Mouse (Mus musculus) myocyte (in vitro differentiated cells): ENCODE data around the gene Abca14. TPM values are rescaled to one million over a fixed set of nuclear protein-coding genes. Genes with fewer than 3 reads are reported as not detected.
"Not testable (repeated sequence)": the region's sequence is repeated elsewhere in the genome, so short reads cannot be mapped to it uniquely, and the experiment has no call there.

ENCODE experiments used
- H3K27me3 ChIP-seq: one replicate; pipeline ENCODE4 v1.6.1; 2011; ENCODE audit not compliant: control insufficient read depth, insufficient read depth, insufficient read length
- H3K36me3 ChIP-seq: one replicate; pipeline ENCODE4 v1.6.1; 2011; ENCODE audit not compliant: control insufficient read depth, insufficient read depth
- H3K4me2 ChIP-seq: one replicate; pipeline ENCODE4 v1.6.1; 2011; ENCODE audit warnings: low read depth, control low read depth
- H3K4me3 ChIP-seq: one replicate; pipeline ENCODE4 v1.5.1; 2011; ENCODE audit warnings: mild to moderate bottlenecking, control low read depth, moderate library complexity
- H3K79me2 ChIP-seq: one replicate; pipeline ENCODE4 v1.6.1; 2011; ENCODE audit not compliant: control insufficient read depth, insufficient read depth
- H3ac ChIP-seq: one replicate; pipeline ENCODE4 v1.6.1; 2011; ENCODE audit not compliant: control insufficient read depth, insufficient read length
- CEBPB ChIP-seq: IDR thresholded peaks from 2 replicates; pipeline ENCODE4 v1.6.1; 2011; ENCODE audit warnings: mild to moderate bottlenecking, moderate library complexity; ENCODE audit not compliant: poor library complexity, insufficient read depth, severe bottlenecking
- E2F4 ChIP-seq: IDR thresholded peaks from one replicate; pipeline ENCODE4 v1.6.1; 2011; ENCODE audit warnings: mild to moderate bottlenecking, control low read depth, moderate library complexity; ENCODE audit not compliant: insufficient read depth
- MAX ChIP-seq: IDR thresholded peaks from one replicate; pipeline ENCODE4 v1.6.1; 2011; ENCODE audit warnings: low read depth, mild to moderate bottlenecking, control low read depth
- MYOD1 ChIP-seq, 3 experiments: IDR thresholded peaks; one replicate each; pipeline ENCODE4 v1.6.1; 2011; ENCODE audit warnings: control low read depth in 2 of 3, low read depth in 2 of 3, mild to moderate bottlenecking in 2 of 3, moderate library complexity in 1 of 3; ENCODE audit not compliant: insufficient read length in 2 of 3, control insufficient read depth in 1 of 3
- MYOG ChIP-seq, 3 experiments: IDR thresholded peaks; one replicate each; pipeline ENCODE4 v1.6.1; 2011; ENCODE audit warnings: control low read depth in 2 of 3, low read depth in 2 of 3, mild to moderate bottlenecking in 2 of 3; ENCODE audit not compliant: insufficient read length in 2 of 3, control insufficient read depth in 1 of 3, insufficient read depth in 1 of 3
- POLR2A ChIP-seq: IDR thresholded peaks from one replicate; pipeline ENCODE4 v1.6.1; 2011; ENCODE audit warnings: low read depth, mild to moderate bottlenecking, control low read depth, moderate library complexity; ENCODE audit not compliant: insufficient read length
- POLR2AphosphoS2 ChIP-seq: IDR thresholded peaks from one replicate; pipeline ENCODE4 v1.6.1; 2011; ENCODE audit warnings: low read depth, control low read depth; ENCODE audit not compliant: insufficient read length
- REST ChIP-seq: IDR thresholded peaks from one replicate; pipeline ENCODE4 v1.6.1; 2011; ENCODE audit warnings: mild to moderate bottlenecking, control low read depth, moderate library complexity; ENCODE audit not compliant: insufficient read depth, insufficient read length
- SRF ChIP-seq: IDR thresholded peaks from one replicate; pipeline ENCODE4 v1.6.1; 2011; ENCODE audit warnings: low read depth; ENCODE audit not compliant: control insufficient read depth, insufficient read length
- TCF12 ChIP-seq: IDR thresholded peaks from one replicate; pipeline ENCODE4 v1.6.1; 2011; ENCODE audit warnings: mild to moderate bottlenecking, control low read depth; ENCODE audit not compliant: poor library complexity, insufficient read depth, severe bottlenecking
- TCF3 ChIP-seq: IDR thresholded peaks from one replicate; pipeline ENCODE4 v1.6.1; 2011; ENCODE audit warnings: low read depth, control low read depth; ENCODE audit not compliant: insufficient read length
- USF1 ChIP-seq: IDR thresholded peaks from one replicate; pipeline ENCODE4 v1.6.1; 2011; ENCODE audit warnings: low read depth, mild to moderate bottlenecking, control low read depth, moderate library complexity
- polyA plus RNA-seq: library from polyadenylated mRNA; unstranded; fragments of >200 nt; fragmentation: generic; extraction: Trizol; gene quantifications from one replicate; pipeline ENCODE4 v1.2.1, GENCODE M21; 2012; ENCODE audit warnings: missing spikeins

The Abca14 gene
- polyA plus RNA-seq, 1 experiment: not detected

- H3K4me3 ChIP-seq: no peak overlapping the region
- no peaks in the 10 kb centered on the region for H3K36me3 ChIP-seq
- no peaks in the 10 kb centered on the region for H3K79me2 ChIP-seq
- TF ChIP-seq USF1: no peak
- TF ChIP-seq TCF3: no peak
- TF ChIP-seq CEBPB: no peak
- no peak for TF ChIP-seq POLR2A
- no peak for TF ChIP-seq TCF12
- no peak for TF ChIP-seq SRF
- no peak for TF ChIP-seq MYOD1 (IDR thresholded peaks at IDR 0.05; ENCODE audit: control insufficient read depth in 1 of 3, insufficient read length in 2 of 3, low read depth in 2 of 3)
- no peak for TF ChIP-seq E2F4
- TF ChIP-seq POLR2AphosphoS2: no peak
- no peak for TF ChIP-seq MAX
- TF ChIP-seq MYOG (IDR thresholded peaks at IDR 0.05; ENCODE audit: control insufficient read depth in 1 of 3, insufficient read depth in 1 of 3, insufficient read length in 2 of 3, low read depth in 2 of 3): no peak
- TF ChIP-seq REST: no peak
- no peak overlapping the region for H3K4me2 ChIP-seq
- H3ac ChIP-seq: no peak overlapping the region
- H3K27me3 ChIP-seq: no peaks in the 10 kb centered on the region
Observed at GRCm38 (mm10) chr7:120322963-120323362, 119.2 kb downstream of the Abca14 start.

GRCm38 (mm10) chr7:120325911-120326310 is 122.2 kb downstream of the Abca14 start:
- not testable (repeated sequence) for H3K79me2 ChIP-seq, H3K36me3 ChIP-seq, H3K27me3 ChIP-seq, H3K4me2 ChIP-seq, H3ac ChIP-seq, H3K4me3 ChIP-seq

DNA sequence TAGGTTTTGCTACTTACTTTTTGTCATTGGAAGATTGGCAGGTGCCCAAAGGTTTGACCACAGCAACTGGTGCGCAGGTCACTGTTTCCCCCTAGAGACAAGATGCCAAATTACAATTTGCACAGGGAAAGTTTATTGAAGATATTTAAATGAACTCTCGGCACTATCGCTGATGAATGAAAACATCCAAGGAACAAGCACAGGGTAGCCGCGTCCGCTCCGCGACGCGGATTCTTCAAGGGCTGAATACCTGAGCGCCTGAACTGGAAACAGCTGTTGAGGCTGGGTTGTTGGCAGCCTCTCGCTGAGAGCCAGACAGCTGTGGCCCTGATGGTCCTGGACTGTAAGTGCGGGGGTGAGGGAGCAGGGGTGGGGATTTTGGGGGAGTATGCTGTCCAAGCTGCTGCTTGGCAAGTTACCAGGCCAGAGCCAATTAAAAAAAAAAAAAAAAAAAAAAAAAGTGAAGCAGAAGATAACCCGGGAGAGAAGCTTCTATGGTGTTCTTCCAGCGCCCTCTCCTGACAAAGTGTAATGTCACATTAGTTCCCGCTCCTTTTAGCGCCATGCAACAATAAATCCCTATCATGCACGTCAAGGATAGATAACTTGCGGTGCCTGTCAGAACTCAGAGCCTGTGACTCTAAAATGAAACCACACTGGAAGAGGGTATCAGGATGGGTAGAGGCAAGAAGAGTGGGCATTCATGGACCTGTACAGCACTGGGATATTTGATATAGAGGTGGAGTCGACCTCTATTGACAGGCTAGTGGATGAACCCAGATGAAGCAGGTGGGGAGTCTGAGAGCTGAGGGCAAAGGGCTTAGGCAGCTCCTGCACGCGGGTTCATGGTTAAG is 123.7 kb downstream of the Abca14 start:
- TF ChIP-seq POLR2AphosphoS2 (no peak), E2F4 (no peak)
- Histone ChIP-seq H3K36me3 (no peaks in the 10 kb centered on the region), H3K27me3 (no peaks in the 10 kb centered on the region), H3ac (no peak overlapping the region), H3K4me2 (no peak overlapping the region), H3K4me3 (no peak overlapping the region), H3K79me2 (no peaks in the 10 kb centered on the region)

DNA sequence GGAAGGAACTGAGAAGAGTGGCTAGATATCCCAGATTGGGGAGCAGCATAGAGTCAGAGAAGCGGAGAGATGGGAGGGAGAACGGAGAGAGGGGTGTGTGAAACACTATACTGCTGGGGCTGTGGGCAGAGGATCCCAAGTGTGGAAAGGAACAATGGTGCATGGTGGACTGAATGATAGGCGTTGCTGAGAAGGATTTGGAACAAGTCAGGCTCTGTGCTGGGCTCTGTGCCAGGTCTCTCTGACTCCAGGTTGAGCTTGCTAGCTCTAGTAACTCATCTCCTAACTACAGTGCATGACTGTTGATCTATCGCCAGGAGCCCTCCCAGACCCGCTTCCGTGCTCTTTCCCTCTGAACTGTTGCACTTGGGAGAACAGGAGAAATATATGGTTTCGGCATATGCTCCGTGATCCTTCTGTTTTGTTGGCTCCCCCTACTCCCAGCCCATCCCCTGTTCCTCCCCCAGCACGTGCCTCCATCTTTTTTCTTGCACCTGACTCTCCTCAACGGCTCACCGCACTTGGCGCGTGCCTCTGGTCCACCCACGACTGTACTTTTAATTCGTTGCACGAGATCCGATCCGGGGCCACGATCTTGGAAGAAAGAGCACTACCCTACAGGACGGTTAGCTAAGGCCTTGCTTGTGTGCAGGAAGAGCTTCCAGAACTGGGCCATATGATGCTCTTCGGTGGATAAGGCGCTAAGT is 124.5 kb downstream of the Abca14 start, which contains the start of gene Abca15:
Abca15 (plus strand) TSS at position 584 of the 707 bp plus-strand sequence.
- no peaks in the 10 kb centered on the region for H3K36me3 ChIP-seq
- no peaks in the 10 kb centered on the region for H3K27me3 ChIP-seq
- H3ac ChIP-seq: no peak within 1 kb of the TSS
- H3K4me2 ChIP-seq: no peak within 1 kb of the TSS
- TF ChIP-seq SRF: no peak
- H3K4me3 ChIP-seq: no peak within 1 kb of the TSS
- no peaks in the 10 kb centered on the region for H3K79me2 ChIP-seq

- H3K27me3 ChIP-seq: no peaks in the 10 kb centered on the region
- no peak overlapping the region for H3K4me3 ChIP-seq
- H3ac ChIP-seq: no peak overlapping the region
- no peaks in the 10 kb centered on the region for H3K79me2 ChIP-seq
- H3K4me2 ChIP-seq: no peak overlapping the region
- TF ChIP-seq TCF12 (no peak), CEBPB (no peak), TCF3 (no peak), REST (no peak), SRF (no peak), MYOG (IDR thresholded peaks at IDR 0.05; ENCODE audit: control insufficient read depth in 1 of 3, insufficient read depth in 1 of 3, insufficient read length in 2 of 3, low read depth in 2 of 3) (no peak), MYOD1 (IDR thresholded peaks at IDR 0.05; ENCODE audit: control insufficient read depth in 1 of 3, insufficient read length in 2 of 3, low read depth in 2 of 3) (no peak), E2F4 (no peak), MAX (no peak), USF1 (no peak), POLR2A (no peak)
- H3K36me3 ChIP-seq: no peaks in the 10 kb centered on the region
Observed at GRCm38 (mm10) chr7:120361159-120361558, 157.4 kb downstream of the Abca14 start.

Other genes with a start within 250 kb of the Abca14 start
- gene Dnah3, start 108.7 kb upstream of the Abca14 start, polyA plus RNA-seq: 0.01 TPM
- gene Tmem159, start 101.6 kb upstream of the Abca14 start, polyA plus RNA-seq: 9.9 TPM
- gene Zp2, start 58.7 kb upstream of the Abca14 start, polyA plus RNA-seq: 0.08 TPM
- not detected for gene Anks4b, start 30.1 kb upstream of the Abca14 start, polyA plus RNA-seq
- gene Crym, start 1.9 kb upstream of the Abca14 start, polyA plus RNA-seq: 9.8 TPM
- gene Abca15, start 124.7 kb downstream of the Abca14 start, polyA plus RNA-seq: not detected
- not detected for gene Abca16, start 205.7 kb downstream of the Abca14 start, polyA plus RNA-seq